Mouse (Mus musculus) c-Kit-positive CD71-positive TER-119-positive erythroid progenitor cells, embryonic 14.5 days (primary cell): ENCODE measurements around the gene Sorcs1.
A peak's percentile ranks its signal among the peaks of the same experiment; 100 is the strongest.

ENCODE experiments used
- DNase-seq: peaks from one replicate; pipeline ENCODE4 v3.0.0-alpha.2; 2013; ENCODE audit warnings: low spot score

The Sorcs1 gene

GRCm38 (mm10) chr19:50422928-50423327 is 255.5 kb downstream of the Sorcs1 start:
- no peak for DNase-seq

- no peak for DNase-seq
Measured at GRCm38 (mm10) chr19:50418962-50419720, 259.3 kb downstream of the Sorcs1 start.

GRCm38 (mm10) chr19:50410561-50410960 is 267.9 kb downstream of the Sorcs1 start:
- DNase-seq = no peak

GRCm38 (mm10) chr19:50398341-50398740 is 280.1 kb downstream of the Sorcs1 start:
- DNase-seq = no peak

- DNase-seq = no peak
Measured at GRCm38 (mm10) chr19:50395731-50396130, 282.7 kb downstream of the Sorcs1 start.

GRCm38 (mm10) chr19:50394101-50394500 is 284.3 kb downstream of the Sorcs1 start:
- no peak for DNase-seq

- no peak for DNase-seq
Measured at GRCm38 (mm10) chr19:50389925-50390552, 288.4 kb downstream of the Sorcs1 start.

DNA sequence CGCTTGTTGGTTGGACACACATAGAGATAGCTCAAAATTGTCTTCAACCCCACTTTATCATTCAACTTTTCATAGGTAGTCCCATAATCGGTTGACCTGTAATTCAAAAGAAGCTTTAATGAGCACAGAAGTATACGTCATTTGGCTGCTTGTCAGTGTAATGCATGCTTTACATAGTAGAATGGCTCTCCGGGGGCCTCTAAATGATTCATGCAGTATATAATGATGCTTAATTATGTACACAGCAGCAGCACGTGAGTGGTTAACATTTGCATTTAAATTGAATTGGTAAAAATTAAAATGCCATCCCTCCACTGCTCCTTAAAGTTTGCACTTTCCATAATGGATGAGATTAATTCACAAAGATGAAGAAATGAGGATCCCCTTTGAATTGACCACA is 299.5 kb downstream of the Sorcs1 start:
- no peak for DNase-seq

DNA sequence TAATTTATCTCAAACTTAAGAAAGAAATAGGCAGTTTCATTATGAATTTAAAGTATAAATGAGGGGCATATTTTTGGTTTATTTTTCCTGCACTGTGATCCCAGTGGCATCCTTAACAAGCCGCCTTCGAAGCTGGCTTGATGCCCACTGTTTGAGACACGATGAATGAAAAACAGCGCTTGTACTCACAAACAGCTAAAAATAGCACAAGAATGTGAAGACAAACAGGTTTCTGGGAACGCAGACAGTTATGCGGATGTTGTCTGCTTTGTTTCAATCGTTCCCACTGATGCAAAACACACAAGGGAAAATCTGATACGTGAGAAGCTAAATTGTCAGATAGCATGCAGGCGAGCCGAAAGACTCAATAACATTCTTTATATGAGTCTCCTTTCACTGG is 303.7 kb downstream of the Sorcs1 start:
- DNase-seq = no peak

DNA sequence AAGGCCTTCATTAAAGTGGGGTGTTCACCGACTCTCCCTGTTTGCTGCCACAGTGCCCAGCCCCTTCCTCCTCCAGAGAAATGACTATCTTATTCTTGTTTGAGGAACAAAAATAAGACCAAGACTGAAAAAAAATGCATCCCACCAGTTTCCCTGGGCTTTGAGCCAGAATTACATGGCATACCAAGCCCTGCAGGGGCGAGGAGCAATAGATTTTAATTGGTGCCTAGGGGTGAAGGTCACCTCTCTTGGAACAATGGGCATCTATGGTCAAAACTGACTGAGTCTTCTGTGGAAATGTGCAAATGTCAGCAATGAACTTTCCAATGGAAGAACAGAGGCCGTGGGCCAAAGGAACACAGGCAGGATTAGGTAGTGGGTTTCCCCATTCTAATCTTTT is 312.0 kb downstream of the Sorcs1 start:
- DNase-seq = no peak

- no peak for DNase-seq
Measured at GRCm38 (mm10) chr19:50362655-50363500, 315.6 kb downstream of the Sorcs1 start.

DNA sequence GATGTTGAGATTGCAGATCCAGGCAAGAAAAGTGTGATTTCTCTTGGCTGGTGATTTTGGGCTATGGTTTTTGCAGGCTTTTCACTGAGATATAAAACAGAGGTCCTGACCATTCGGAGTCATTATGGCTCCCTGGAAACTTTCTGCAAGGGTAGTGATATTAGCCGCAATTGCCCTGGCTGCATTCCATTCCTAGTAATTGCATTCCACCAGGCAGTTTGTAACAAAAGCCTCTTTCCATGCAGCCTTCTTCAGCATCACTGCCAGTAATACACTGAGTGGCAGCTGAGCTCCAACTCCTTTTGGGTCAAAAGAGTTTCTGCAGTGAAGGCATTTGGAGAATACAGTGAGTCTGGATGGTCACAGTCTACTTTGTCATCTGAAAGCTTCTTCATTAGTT is 319.9 kb downstream of the Sorcs1 start:
- DNase-seq = no peak

DNA sequence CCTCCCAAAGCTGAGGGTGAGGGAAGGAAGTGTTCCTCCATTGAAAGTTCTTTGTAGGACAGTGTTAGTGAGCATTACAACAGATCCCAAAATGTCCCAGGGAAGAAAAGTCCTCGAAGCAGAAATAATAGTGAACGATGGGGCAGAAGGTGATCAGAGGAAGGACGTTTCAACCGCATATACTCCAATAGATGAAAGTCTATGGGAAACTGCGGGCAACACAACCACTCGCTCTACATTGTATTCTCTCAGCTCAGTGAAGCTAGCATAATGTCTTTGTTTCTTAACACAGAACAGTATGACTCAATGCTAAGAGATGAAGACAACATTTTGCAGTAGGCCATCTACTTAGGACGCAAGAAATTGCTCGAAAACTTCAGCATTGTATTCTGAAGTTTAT is 339.2 kb downstream of the Sorcs1 start:
- DNase-seq = no peak

GRCm38 (mm10) chr19:50336751-50337150 is 341.7 kb downstream of the Sorcs1 start:
- no peak for DNase-seq

DNA sequence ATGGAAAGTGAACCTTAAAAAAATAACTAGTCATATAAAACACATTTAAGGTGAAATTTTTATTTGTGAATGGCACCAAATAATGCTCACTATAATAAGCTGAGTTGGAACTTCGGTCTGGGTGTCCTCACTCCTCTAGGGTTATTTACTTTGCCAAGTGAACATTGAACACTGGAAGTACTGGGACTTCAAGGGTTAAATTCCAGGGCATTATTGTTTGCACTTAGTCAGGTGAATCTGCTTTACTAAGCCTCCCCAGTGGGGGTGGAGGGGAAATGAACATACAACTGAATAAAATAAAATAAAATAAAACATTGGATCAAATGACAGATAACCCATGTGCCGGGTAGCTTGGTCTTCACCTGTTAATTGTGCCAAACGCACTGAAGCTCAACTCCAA is 347.3 kb downstream of the Sorcs1 start:
- DNase-seq = no peak

GRCm38 (mm10) chr19:50327804-50328203 is 350.6 kb downstream of the Sorcs1 start:
- DNase-seq = no peak

- no peak for DNase-seq
Measured at GRCm38 (mm10) chr19:50326151-50326550, 352.3 kb downstream of the Sorcs1 start.

GRCm38 (mm10) chr19:50325686-50326085 is 352.8 kb downstream of the Sorcs1 start:
- no peak for DNase-seq

- no peak for DNase-seq
Measured at GRCm38 (mm10) chr19:50307046-50307445, 371.4 kb downstream of the Sorcs1 start.

- DNase-seq = no peak
Measured at GRCm38 (mm10) chr19:50294205-50294604, 384.2 kb downstream of the Sorcs1 start.

GRCm38 (mm10) chr19:50264450-50264849 is 414.0 kb downstream of the Sorcs1 start:
- no peak for DNase-seq

DNA sequence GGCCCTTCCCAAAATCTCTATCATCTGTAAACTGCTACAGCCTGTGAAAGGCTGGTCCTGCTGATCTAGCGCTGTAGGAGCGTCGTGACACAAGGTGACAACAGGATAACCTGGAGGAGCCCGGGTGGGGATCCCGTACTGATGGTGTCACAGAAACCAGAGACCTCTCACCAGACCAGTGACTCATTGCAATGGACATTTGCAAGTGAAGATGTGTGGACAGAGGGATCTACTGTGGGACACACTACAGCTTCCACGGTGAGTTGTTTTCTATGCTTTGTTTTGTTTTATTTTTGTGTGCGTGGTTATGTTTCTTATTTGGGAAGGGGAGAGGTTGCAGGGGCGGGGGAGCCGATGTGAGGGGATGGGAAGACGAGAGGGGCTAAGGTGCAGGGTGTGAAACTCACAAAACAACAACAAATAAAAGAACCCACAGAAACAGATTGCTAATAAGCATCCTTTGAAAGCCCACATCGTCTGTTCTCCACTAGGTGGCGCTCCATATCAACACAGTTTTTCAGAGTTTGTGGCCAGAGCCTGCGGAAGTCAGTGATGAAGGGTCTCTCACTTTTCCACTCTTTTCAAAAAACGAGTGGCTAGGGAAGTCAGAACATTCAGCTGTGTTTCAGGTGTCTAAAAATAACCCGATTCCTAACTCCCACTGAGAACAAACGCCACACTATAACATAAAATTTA is 419.6 kb downstream of the Sorcs1 start:
- DNase-seq = peak; percentile 23
